Mouse (Mus musculus): ENCODE measurements at regions not wholly inside any gene's neighbourhood (a gene's known extent, or its start where the extent isn't known, plus 50 kb on each side); places are given as distances from the start of the nearest gene placed in this dataset.

DNA sequence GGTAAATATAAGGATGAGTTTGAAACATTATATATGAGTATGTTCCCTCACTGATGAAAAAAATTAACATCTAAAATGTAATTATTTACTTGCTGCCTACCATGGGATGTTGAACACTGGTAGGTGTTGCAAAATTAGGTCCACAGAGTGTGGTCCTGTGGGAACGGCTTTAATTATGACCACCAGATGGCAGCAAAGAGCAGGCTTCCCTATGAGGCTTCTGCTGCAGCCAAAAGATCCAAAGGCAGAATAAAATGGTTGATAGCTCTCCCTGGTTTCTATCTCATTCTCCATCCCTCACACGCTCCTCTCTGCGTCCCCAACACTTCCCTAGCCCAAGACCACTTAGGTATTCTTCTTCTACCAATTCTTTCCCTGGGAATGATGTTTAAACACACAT lies 54.6 kb upstream of the Cit start:
- DNase-seq (ENCODE audit: low spot score) = peak; percentile 82
